Mouse (Mus musculus) heart, adult 2 months (tissue): Measurements from ENCODE around the gene Slc25a54.

ENCODE experiments used
- CTCF ChIP-seq: fragments of 200-600 bp; IDR thresholded peaks from 2 replicates; pipeline ENCODE4 v1.8.1; 2022; ENCODE audit warnings: antibody characterized with exemption, mild to moderate bottlenecking, moderate library complexity
- EP300 ChIP-seq: fragments of 200-500 bp; IDR thresholded peaks from 2 replicates; pipeline ENCODE4 v1.6.1; 2011; ENCODE audit warnings: low read depth, low read length, control low read depth; ENCODE audit not compliant: insufficient read depth
- POLR2A ChIP-seq: fragments of 200-500 bp; IDR thresholded peaks from 2 replicates; pipeline ENCODE4 v1.6.1; 2011; ENCODE audit warnings: mild to moderate bottlenecking, low read depth, low read length, control low read depth; ENCODE audit not compliant: insufficient read depth

- TF ChIP-seq POLR2A = no peak
- no peak for TF ChIP-seq CTCF
- TF ChIP-seq EP300 = no peak
These were observed 53.8 kb downstream of the Slc25a54 start for GRCm38 (mm10) chr3:109134036-109134435.
